ENCODE assay signal across 8 mouse cellular contexts in genomic region chr2:174110783-174111549, GRCm38 (mm10). TPM values are rescaled to one million over a fixed set of nuclear protein-coding genes. Genes with fewer than 3 reads are reported as not detected.
DNase-seq lines count a peak whose midpoint lies in the region; ATAC-seq and TF ChIP-seq lines count a peak whose summit lies in the region.

No protein-coding gene starts in this region.

- peaks cover 7% of the 10 kb centered on the region; the same call in 1 of the 2 replicates for H3K4me1 ChIP-seq in embryonic facial prominence, embryonic 14.5 days (ENCODE audit: control insufficient read depth, insufficient read depth, low read length)
- peaks cover 18% of the 10 kb centered on the region for H3K4me1 ChIP-seq in liver, embryonic 11.5 days (replicated peaks; ENCODE audit: control insufficient read depth, insufficient read depth, low read length)
- no peaks in the 10 kb centered on the region for H3K4me1 ChIP-seq in midbrain, postnatal 0 days (ENCODE audit: insufficient read depth, low read length)

- H3K4me3 ChIP-seq in embryonic facial prominence, embryonic 14.5 days (ENCODE audit: low read depth, low read length), result peak overlapping the region; percentile 62
- peak overlapping the region; percentile 78 for H3K4me3 ChIP-seq in liver, embryonic 11.5 days (ENCODE audit: low read depth, low read length)
- H3K4me3 ChIP-seq in midbrain, postnatal 0 days (ENCODE audit: low read depth, low read length), result peak overlapping the region; percentile 30

- H3K9me3 ChIP-seq in embryonic facial prominence, embryonic 14.5 days (ENCODE audit: control insufficient read depth, low read length), result no peaks in the 10 kb centered on the region
- H3K9me3 ChIP-seq in liver, embryonic 11.5 days (ENCODE audit: control insufficient read depth, low read length), result no peaks in the 10 kb centered on the region
- H3K9me3 ChIP-seq in midbrain, postnatal 0 days (ENCODE audit: low read length), result no peaks in the 10 kb centered on the region

- WGBS in embryonic facial prominence, embryonic 14.5 days, result 45% methylated on average over 32 of the region's 33 CpGs
- WGBS in liver, embryonic 11.5 days, result 36% methylated on average over 33 of the region's 33 CpGs
- 61% methylated on average over 33 of the region's 33 CpGs for WGBS in midbrain, postnatal 0 days

- peaks cover 13% of the 10 kb centered on the region; the same call in 1 of the 2 replicates for H3K36me3 ChIP-seq in embryonic facial prominence, embryonic 14.5 days (ENCODE audit: control insufficient read depth, insufficient read depth, low read length)
- H3K36me3 ChIP-seq in liver, embryonic 11.5 days (ENCODE audit: control insufficient read depth, insufficient read depth, low read length), result peaks cover 4% of the 10 kb centered on the region; the same call in 1 of the 2 replicates
- no peaks in the 10 kb centered on the region for H3K36me3 ChIP-seq in midbrain, postnatal 0 days (ENCODE audit: insufficient read depth, low read length)

- H3K9ac ChIP-seq in embryonic facial prominence, embryonic 14.5 days (ENCODE audit: low read depth, low read length), result peak overlapping the region; percentile 93
- H3K9ac ChIP-seq in liver, embryonic 11.5 days (ENCODE audit: low read depth, low read length), result peak overlapping the region; percentile 96
- H3K9ac ChIP-seq in midbrain, postnatal 0 days (replicated peaks; ENCODE audit: low read length, poor library complexity, severe bottlenecking), result peak overlapping the region; percentile 60

- ATAC-seq in CD4-positive, CD25-positive, alpha-beta regulatory T cell, adult 4 months, result peak; percentile 54
- peak; percentile 45 for ATAC-seq in embryonic facial prominence, embryonic 14.5 days (ENCODE audit: low read depth)
- peak; percentile 69 for ATAC-seq in liver, embryonic 11.5 days (replicated peaks; ENCODE audit: low FRiP score)
- no peak for ATAC-seq in midbrain, postnatal 0 days (ENCODE audit: low FRiP score)

- peak overlapping the region; percentile 92 for H3K4me2 ChIP-seq in embryonic facial prominence, embryonic 14.5 days (ENCODE audit: low read depth, low read length)
- H3K4me2 ChIP-seq in liver, embryonic 11.5 days, result peak overlapping the region; percentile 97
- H3K4me2 ChIP-seq in midbrain, postnatal 0 days (ENCODE audit: low read depth, low read length, poor library complexity, severe bottlenecking), result peak overlapping the region; percentile 53

- no peaks in the 10 kb centered on the region for H3K27me3 ChIP-seq in embryonic facial prominence, embryonic 14.5 days (replicated peaks; ENCODE audit: control insufficient read depth, insufficient read depth, low read length)
- no peaks in the 10 kb centered on the region for H3K27me3 ChIP-seq in liver, embryonic 11.5 days (replicated peaks; ENCODE audit: control insufficient read depth, insufficient read depth, low read length)
- H3K27me3 ChIP-seq in midbrain, postnatal 0 days (ENCODE audit: insufficient read depth, low read length), result no peaks in the 10 kb centered on the region

- no peak for TF ChIP-seq CTCF in midbrain, postnatal 0 days (IDR thresholded peaks at IDR 0.05)

- peak; percentile 12 for DNase-seq in 3T3-L1 (ENCODE audit: low read depth, low spot score)
- DNase-seq in embryonic facial prominence, embryonic 14.5 days (ENCODE audit: low spot score), result peak; percentile 58
- DNase-seq in heart, postnatal 4 days, result peak; percentile 51
- peak; percentile 71 for DNase-seq in liver, embryonic 11.5 days (ENCODE audit: low spot score)
- no peak for DNase-seq in midbrain, postnatal 0 days (ENCODE audit: low spot score)
- DNase-seq in thymus, postnatal 25 days, result peak; percentile 61
- DNase-seq in cerebellum, adult 11 months, result no peak

- H3K27ac ChIP-seq in embryonic facial prominence, embryonic 14.5 days (replicated peaks; ENCODE audit: low read depth, low read length), result peak overlapping the region; percentile 70
- H3K27ac ChIP-seq in liver, embryonic 11.5 days (ENCODE audit: low read depth, low read length), result peak overlapping the region; percentile 79
- H3K27ac ChIP-seq in midbrain, postnatal 0 days (ENCODE audit: low read depth, low read length), result no peak overlapping the region

RNA-seq across cellular contexts. Expression of gene Npepl1, which starts 0.8 kb away (rescaled TPM):
- polyA plus RNA-seq in CD4-positive, CD25-positive, alpha-beta regulatory T cell, adult 4 months (2017; shearing (Covaris generic)), result 10 to 100 TPM; 21.9 to 24.5 TPM
- 79.9 and 80.6 TPM in 2 replicates for polyA plus RNA-seq in embryonic facial prominence, embryonic 14.5 days (2014; fragmentation: Nextera tagmentation; extraction: Ambion mirVana)
- total RNA-seq in heart, postnatal 4 days (2021), result 10 to 100 TPM; 64.1 to 65.0 TPM
- polyA plus RNA-seq in liver, embryonic 11.5 days (2014; fragmentation: Nextera tagmentation; extraction: Ambion mirVana), result 57.7 and 59.1 TPM in 2 replicates
- total RNA-seq in midbrain, postnatal 0 days (2014; rRNA removed), result 17.4 and 22.7 TPM in 2 replicates
- polyA plus RNA-seq in midbrain, postnatal 0 days (2015; fragmentation: Nextera tagmentation; extraction: Ambion mirVana), result 14.5 and 15.7 TPM in 2 replicates

RNA-seq across cellular contexts. Expression of gene Stx16, which starts 34.9 kb away (rescaled TPM):
- 10 to 100 TPM; 18.2 to 20.4 TPM for polyA plus RNA-seq in CD4-positive, CD25-positive, alpha-beta regulatory T cell, adult 4 months (2017; shearing (Covaris generic))
- polyA plus RNA-seq in embryonic facial prominence, embryonic 14.5 days (2014; fragmentation: Nextera tagmentation; extraction: Ambion mirVana), result 9.7 and 10.8 TPM in 2 replicates
- 10 to 100 TPM; 37.5 to 38.3 TPM for total RNA-seq in heart, postnatal 4 days (2021)
- 7.2 and 9.6 TPM in 2 replicates for polyA plus RNA-seq in liver, embryonic 11.5 days (2014; fragmentation: Nextera tagmentation; extraction: Ambion mirVana)
- total RNA-seq in midbrain, postnatal 0 days (2014; rRNA removed), result 35.4 and 38.8 TPM in 2 replicates
- polyA plus RNA-seq in midbrain, postnatal 0 days (2015; fragmentation: Nextera tagmentation; extraction: Ambion mirVana), result 9.7 and 10.5 TPM in 2 replicates

Comparison
In these comparisons a context has a peak if more than half of its experiments do, and no peak if none do; other contexts are left out.
1. DNase-seq: peak in 3T3-L1 (single experiment), embryonic facial prominence, embryonic 14.5 days (single experiment), heart, postnatal 4 days (single experiment), liver, embryonic 11.5 days (single experiment) and thymus, postnatal 25 days (single experiment); none in midbrain, postnatal 0 days (single experiment) and cerebellum, adult 11 months (single experiment).
2. Peak in every context shown above with its lines, with median percentiles within 50 percentile points of each other: H3K4me2 ChIP-seq, H3K4me3 ChIP-seq and H3K9ac ChIP-seq.